In genomic region chr17:28421071-28421470, GRCm38 (mm10) we compare ENCODE assay signal across 13 mouse cellular contexts. TPM values are rescaled to one million over a fixed set of nuclear protein-coding genes. Genes with fewer than 3 reads are reported as not detected.
DNase-seq lines count a peak whose midpoint lies in the region; ATAC-seq and TF ChIP-seq lines count a peak whose summit lies in the region.
"Had no signal": no experiment of that assay in that cellular context is flagged by ENCODE, and none has a peak within 500 bp of the region (broad histone marks: within the 10 kb centered on the region; RNA-seq: fewer than 3 reads in every experiment).

No protein-coding gene starts in this region.

- H3K9me3 ChIP-seq in heart, embryonic 14.5 days (ENCODE audit: control insufficient read depth, low read length), result no peaks in the 10 kb centered on the region
- no peaks in the 10 kb centered on the region for H3K9me3 ChIP-seq in lung, embryonic 15.5 days
- no peaks in the 10 kb centered on the region for H3K9me3 ChIP-seq in midbrain, embryonic 15.5 days
- no peaks in the 10 kb centered on the region for H3K9me3 ChIP-seq in midbrain, embryonic 13.5 days
- H3K9me3 ChIP-seq: forebrain, embryonic 10.5 days had no signal

- 59% methylated on average over 5 of the region's 5 CpGs for WGBS in heart, embryonic 14.5 days
- 47% methylated on average over 5 of the region's 5 CpGs for WGBS in lung, embryonic 15.5 days
- 88% methylated on average over 5 of the region's 5 CpGs for WGBS in midbrain, embryonic 15.5 days
- WGBS in midbrain, embryonic 13.5 days, result 86% methylated on average over 5 of the region's 5 CpGs

- peak overlapping the region; percentile 78 to 82 for H3K27ac ChIP-seq in heart, embryonic 14.5 days (replicated peaks in 1 of 2; ENCODE audit: control insufficient read depth in 1 of 2, insufficient read depth in 1 of 2, low read depth in 2 of 2, low read length in 2 of 2)
- H3K27ac ChIP-seq in testis, adult 2 months (ENCODE audit: control insufficient read depth, insufficient read depth, low read depth, low read length), result peak overlapping the region; percentile 81
- H3K27ac ChIP-seq in lung, embryonic 15.5 days, result peak overlapping the region; percentile 87
- no peak overlapping the region for H3K27ac ChIP-seq in midbrain, embryonic 15.5 days
- no peak overlapping the region for H3K27ac ChIP-seq in midbrain, embryonic 13.5 days
- H3K27ac ChIP-seq: forebrain, embryonic 10.5 days had no signal

- peak overlapping the region; percentile 60; the same call in 1 of the 2 replicates for H3K4me2 ChIP-seq in heart, embryonic 14.5 days (ENCODE audit: low read length)
- H3K4me2 ChIP-seq in lung, embryonic 15.5 days, result peak overlapping the region; percentile 28; the same call in 1 of the 2 replicates
- no peak overlapping the region for H3K4me2 ChIP-seq in midbrain, embryonic 15.5 days
- H3K4me2 ChIP-seq in midbrain, embryonic 13.5 days (replicated peaks), result no peak overlapping the region

- H3K36me3 ChIP-seq in heart, embryonic 14.5 days (ENCODE audit: control insufficient read depth, insufficient read depth, low read length), result no peaks in the 10 kb centered on the region
- no peaks in the 10 kb centered on the region for H3K36me3 ChIP-seq in testis, adult 2 months (ENCODE audit: control insufficient read depth, insufficient read depth, low read length)
- H3K36me3 ChIP-seq in lung, embryonic 15.5 days, result peaks cover under 1% of the 10 kb centered on the region; the same call in 1 of the 2 replicates
- H3K36me3 ChIP-seq in midbrain, embryonic 15.5 days (replicated peaks), result no peaks in the 10 kb centered on the region
- H3K36me3 ChIP-seq in midbrain, embryonic 13.5 days, result peaks cover 4% of the 10 kb centered on the region; the same call in 1 of the 2 replicates

- TF ChIP-seq CTCF in testis, adult 2 months (IDR thresholded peaks at IDR 0.05; ENCODE audit: control insufficient read depth, insufficient read depth, insufficient replicate concordance, low read depth, low read length), result no peak

- no peak overlapping the region for H3K4me3 ChIP-seq in heart, embryonic 14.5 days (ENCODE audit: control insufficient read depth in 1 of 2, insufficient read depth in 1 of 2, low read depth in 1 of 2, low read length in 2 of 2)
- H3K4me3 ChIP-seq in testis, adult 2 months (ENCODE audit: control insufficient read depth, low read depth, low read length), result no peak overlapping the region
- H3K4me3 ChIP-seq in lung, embryonic 15.5 days, result no peak overlapping the region
- no peak overlapping the region for H3K4me3 ChIP-seq in midbrain, embryonic 15.5 days
- H3K4me3 ChIP-seq in midbrain, embryonic 13.5 days (replicated peaks), result no peak overlapping the region
- H3K4me3 ChIP-seq: forebrain, embryonic 10.5 days had no signal

- H3K4me1 ChIP-seq in heart, embryonic 14.5 days (ENCODE audit: control insufficient read depth in 2 of 2, insufficient read depth in 2 of 2, low read length in 2 of 2), result peaks cover 9 to 13% of the 10 kb centered on the region in 2 experiments
- peaks cover 13% of the 10 kb centered on the region for H3K4me1 ChIP-seq in testis, adult 2 months (ENCODE audit: control insufficient read depth, insufficient read depth, low read length)
- peaks cover 20% of the 10 kb centered on the region for H3K4me1 ChIP-seq in lung, embryonic 15.5 days
- H3K4me1 ChIP-seq in midbrain, embryonic 15.5 days, result no peaks in the 10 kb centered on the region
- 0 out of 2 replicates have a peak, but pooled peaks cover 4% of the 10 kb centered on the region for H3K4me1 ChIP-seq in midbrain, embryonic 13.5 days (replicated peaks)
- H3K4me1 ChIP-seq: forebrain, embryonic 10.5 days had no signal

- TF ChIP-seq POLR2A in testis, adult 2 months (IDR thresholded peaks at IDR 0.05; ENCODE audit: control insufficient read depth, low read depth, low read length), result no peak

- DNase-seq in heart, postnatal 4 days, result no peak
- no peak for DNase-seq in testis, postnatal 14 days (ENCODE audit: low spot score)
- DNase-seq in adrenal gland, adult (ENCODE audit: inconsistent age in 2 of 2, low spot score in 1 of 2), result no peak
- DNase-seq: kidney, adult 8-10 months; right cerebral cortex, adult 18-20 months had no signal

- ATAC-seq in heart, embryonic 14.5 days (ENCODE audit: insufficient number of reproducible peaks, insufficient read depth, low FRiP score, low read depth), result no peak
- ATAC-seq in lung, embryonic 15.5 days (ENCODE audit: borderline replicate concordance, extremely low read depth, low FRiP score, low TSS enrichment), result peak; percentile 70
- ATAC-seq in midbrain, embryonic 15.5 days (replicated peaks), result no peak
- ATAC-seq in midbrain, embryonic 13.5 days, result no peak
- ATAC-seq: CD4-positive, CD25-positive, alpha-beta regulatory T cell, adult 4 months had no signal

- H3K9ac ChIP-seq in heart, embryonic 14.5 days (ENCODE audit: low read length), result peak overlapping the region; percentile 4
- H3K9ac ChIP-seq in lung, embryonic 15.5 days, result no peak overlapping the region
- H3K9ac ChIP-seq in midbrain, embryonic 15.5 days, result no peak overlapping the region
- no peak overlapping the region for H3K9ac ChIP-seq in midbrain, embryonic 13.5 days (replicated peaks)

- H3K27me3 ChIP-seq in heart, embryonic 14.5 days (ENCODE audit: control insufficient read depth, insufficient read depth, low read length), result no peaks in the 10 kb centered on the region
- H3K27me3 ChIP-seq in testis, adult 2 months (ENCODE audit: control insufficient read depth, insufficient read depth, low read length), result no peaks in the 10 kb centered on the region
- no peaks in the 10 kb centered on the region for H3K27me3 ChIP-seq in lung, embryonic 15.5 days
- H3K27me3 ChIP-seq in midbrain, embryonic 15.5 days (replicated peaks), result no peaks in the 10 kb centered on the region
- H3K27me3 ChIP-seq in midbrain, embryonic 13.5 days, result no peaks in the 10 kb centered on the region

RNA-seq across cellular contexts. Expression of gene Tulp1, which starts 56.0 kb away (rescaled TPM):
- 3.3 and 3.4 TPM in 2 replicates for polyA plus RNA-seq in heart, embryonic 14.5 days (2014; fragmentation: Nextera tagmentation; extraction: Ambion mirVana)
- total RNA-seq in heart, postnatal 4 days (2021), result 1 to 10 TPM; 1.0 to 1.5 TPM
- polyA plus RNA-seq in testis, adult 2 months (2012; rRNA removed), result 0.12 and 0.36 TPM in 2 replicates
- polyA plus RNA-seq in lung, embryonic 15.5 days (2015; fragmentation: Nextera tagmentation; extraction: Ambion mirVana), result 6.0 and 6.2 TPM in 2 replicates
- polyA plus RNA-seq in midbrain, embryonic 15.5 days (2015; fragmentation: Nextera tagmentation; extraction: Ambion mirVana), result 1.3 and 1.9 TPM in 2 replicates
- polyA plus RNA-seq in midbrain, embryonic 13.5 days (2015; fragmentation: Nextera tagmentation; extraction: Ambion mirVana), result 1.7 and 2.6 TPM in 2 replicates
- total RNA-seq: layer of hippocampus, postnatal 25 days had no signal

Comparison
In these comparisons a context has a peak if more than half of its experiments do, and no peak if none do; other contexts are left out.
1. H3K27ac ChIP-seq: peak in heart, embryonic 14.5 days (2 of 2), testis, adult 2 months (single experiment) and lung, embryonic 15.5 days (single experiment); none in midbrain, embryonic 15.5 days (single experiment) and midbrain, embryonic 13.5 days (single experiment).
2. H3K4me2 ChIP-seq: peak in heart, embryonic 14.5 days (single experiment) and lung, embryonic 15.5 days (single experiment); none in midbrain, embryonic 15.5 days (single experiment) and midbrain, embryonic 13.5 days (single experiment).